Comparison of ENCODE assay signal across 11 mouse cellular contexts in genomic region chr11:36802208-36802631, GRCm38 (mm10).
DNase-seq lines count a peak whose midpoint lies in the region; ATAC-seq lines count a peak whose summit lies in the region.
"Had no signal": no experiment of that assay in that cellular context is flagged by ENCODE, and none has a peak within 500 bp of the region (broad histone marks: within the 10 kb centered on the region; RNA-seq: fewer than 3 reads in every experiment).

No protein-coding gene starts in this region.

- DNase-seq in kidney, postnatal 14 days: no peak
- DNase-seq in retina, embryonic 14.5 days (ENCODE audit: low spot score): peak; percentile 72
- no peak for DNase-seq in retina, postnatal 1 day
- peak; percentile 16 to 34 for DNase-seq in layer of hippocampus, postnatal 10 days (ENCODE audit: low spot score in 2 of 2)
- DNase-seq: heart, adult 11 months; heart, postnatal 14 days; kidney, postnatal 10 days had no signal

- no peak for ATAC-seq in kidney, embryonic 15.5 days (replicated peaks; ENCODE audit: low FRiP score)
- ATAC-seq in monocyte, adult 5-6 weeks (replicated peaks; ENCODE audit: insufficient number of reproducible peaks, low FRiP score, low TSS enrichment, poor library complexity, severe bottlenecking): no peak
- ATAC-seq in megakaryocyte-erythroid progenitor cell, adult 5-6 weeks (replicated peaks; ENCODE audit: low FRiP score, low TSS enrichment, poor library complexity, severe bottlenecking): no peak

- 34% methylated on average over 8 of the region's 8 CpGs for WGBS in kidney, embryonic 15.5 days

- no peaks in the 10 kb centered on the region for H3K27me3 ChIP-seq in kidney, embryonic 15.5 days
- H3K27me3 ChIP-seq: liver, embryonic 15.5 days had no signal

- H3K4me2 ChIP-seq in kidney, embryonic 15.5 days: peak overlapping the region; percentile 15; the same call in 1 of the 2 replicates
- H3K4me2 ChIP-seq: liver, embryonic 15.5 days had no signal

- H3K27ac ChIP-seq in kidney, embryonic 15.5 days: no peak overlapping the region
- H3K27ac ChIP-seq: liver, embryonic 15.5 days had no signal

- no peak overlapping the region for H3K4me3 ChIP-seq in kidney, embryonic 15.5 days (replicated peaks)
- H3K4me3 ChIP-seq: liver, embryonic 15.5 days had no signal

- H3K9ac ChIP-seq in kidney, embryonic 15.5 days: no peak overlapping the region
- H3K9ac ChIP-seq: liver, embryonic 15.5 days had no signal

- peaks cover 2% of the 10 kb centered on the region; the same call in 1 of the 2 replicates for H3K4me1 ChIP-seq in kidney, embryonic 15.5 days
- H3K4me1 ChIP-seq: liver, embryonic 15.5 days had no signal

- no peaks in the 10 kb centered on the region for H3K9me3 ChIP-seq in kidney, embryonic 15.5 days (replicated peaks)
- H3K9me3 ChIP-seq: liver, embryonic 15.5 days had no signal

- H3K36me3 ChIP-seq in kidney, embryonic 15.5 days: no peaks in the 10 kb centered on the region
- H3K36me3 ChIP-seq: liver, embryonic 15.5 days had no signal

Comparison
In these comparisons a context has a peak if more than half of its experiments do, and no peak if none do; other contexts are left out.
1. DNase-seq: peak in retina, embryonic 14.5 days (single experiment) and layer of hippocampus, postnatal 10 days (2 of 2); none in kidney, postnatal 14 days (single experiment) and retina, postnatal 1 day (single experiment).